Mouse (Mus musculus) lung, postnatal 10 days (tissue): Measurements from ENCODE around the gene AC109138.7.

Experiments
- DNase-seq: peaks from one replicate; pipeline ENCODE4 v3.0.0; 2021

The AC109138.7 gene

DNA sequence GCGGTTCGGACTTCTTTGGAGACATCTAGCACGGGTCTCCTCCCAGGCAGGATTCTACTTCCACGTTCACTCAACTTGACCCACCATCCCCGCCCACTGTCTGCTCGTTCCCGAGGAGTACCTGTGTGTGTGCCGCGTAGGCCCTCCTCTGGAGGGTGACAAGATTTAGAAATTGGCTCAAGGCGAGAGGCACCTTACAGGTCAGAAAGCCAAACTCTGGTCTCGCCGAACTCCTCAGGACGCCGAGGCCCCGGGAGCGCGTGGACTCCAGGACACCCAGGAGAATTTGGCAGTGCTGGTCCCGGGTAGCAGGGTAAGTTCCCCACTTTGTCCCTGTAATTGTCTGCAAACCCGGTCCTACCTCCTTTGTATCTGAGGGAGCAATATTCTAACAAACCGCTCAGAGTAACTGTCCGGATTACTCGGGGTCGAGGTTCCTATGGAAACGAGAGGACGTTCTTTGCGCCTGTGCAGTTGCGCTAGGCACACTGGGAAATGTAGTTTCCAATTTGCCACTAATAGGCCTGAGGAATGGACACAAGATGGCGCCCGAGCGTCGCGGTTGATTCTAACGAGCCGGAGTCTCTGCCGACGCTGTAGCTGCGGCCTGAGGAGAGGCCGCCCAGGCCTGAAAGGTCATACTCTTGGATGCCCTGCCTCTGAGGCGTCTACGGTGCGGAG, 43.2 kb downstream of the AC109138.7 start:
- DNase-seq, result peak; percentile 96

- no peak for DNase-seq
Observed at GRCm38 (mm10) chr19:4257897-4258252, 43.7 kb downstream of the AC109138.7 start.

DNA sequence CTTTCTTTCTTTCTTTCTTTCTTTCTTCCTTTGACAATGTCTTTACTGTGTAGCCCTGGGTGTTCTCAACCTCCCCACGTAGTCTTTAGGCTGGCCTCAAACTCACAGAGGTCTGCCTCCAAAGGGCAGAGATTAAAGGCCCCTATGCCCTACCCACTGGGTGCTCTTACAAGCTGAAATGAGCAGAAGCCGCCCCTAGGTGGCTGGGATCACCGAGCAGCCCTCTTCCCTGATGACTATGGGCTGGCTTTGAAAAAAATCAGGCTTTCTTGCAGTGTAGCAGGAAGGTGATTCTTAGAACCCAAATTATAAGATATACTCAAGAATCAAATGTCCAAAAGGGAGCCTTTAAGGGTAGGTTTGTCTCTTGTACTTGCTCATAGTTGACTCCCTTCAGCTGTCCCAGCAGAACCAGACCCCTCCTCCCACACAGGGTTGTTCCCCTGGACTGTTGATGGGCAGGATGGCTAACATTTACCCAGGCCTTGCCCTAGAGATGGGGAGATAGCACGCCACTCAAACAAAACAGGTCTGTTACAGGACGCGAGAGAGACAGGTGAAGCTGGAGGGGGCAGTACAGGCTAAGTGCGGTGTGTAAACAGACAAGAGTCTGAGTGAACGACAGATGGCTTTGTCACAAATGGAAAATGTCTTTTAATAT, 47.0 kb downstream of the AC109138.7 start:
- DNase-seq, result no peak

DNA sequence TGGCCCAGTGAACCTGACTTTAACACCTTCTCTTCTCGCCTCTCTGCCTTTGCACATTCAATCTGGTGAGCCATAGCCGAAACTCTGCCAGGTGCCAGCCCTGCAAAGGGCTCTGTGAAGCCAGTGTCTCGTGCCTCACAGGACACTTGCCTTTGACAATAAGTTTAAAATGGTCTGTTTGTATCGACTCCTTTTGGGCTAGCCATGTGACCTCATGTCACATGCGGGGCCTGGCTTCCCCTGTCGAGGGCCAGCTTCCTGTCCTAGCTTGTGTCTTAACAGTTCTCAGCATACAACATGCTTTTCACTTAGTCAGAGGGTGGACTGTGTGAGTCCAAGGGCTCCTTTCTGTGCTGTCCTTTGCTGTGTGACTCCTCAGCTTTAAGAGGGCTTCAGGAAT, 48.6 kb downstream of the AC109138.7 start:
- DNase-seq, result no peak

DNA sequence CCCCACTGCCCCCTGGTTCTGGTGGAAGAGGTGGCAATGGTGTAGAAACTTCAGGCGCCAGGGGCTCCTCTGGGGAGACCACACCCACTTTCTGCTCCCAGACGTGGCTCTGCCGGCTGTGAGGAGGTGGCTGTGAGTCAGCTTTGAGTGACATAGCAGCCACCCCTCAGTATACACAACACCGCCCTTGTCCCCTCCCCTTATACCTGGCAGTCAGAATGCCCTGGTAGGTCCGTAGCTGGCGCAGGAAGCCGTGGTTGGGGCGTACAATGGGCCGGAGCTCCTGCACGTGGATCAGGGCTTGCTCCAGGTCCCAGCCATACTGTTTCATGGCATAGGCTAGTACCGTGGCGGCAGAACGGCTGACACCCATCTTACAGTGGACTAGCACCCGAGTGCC, 49.5 kb downstream of the AC109138.7 start:
- no peak for DNase-seq

DNA sequence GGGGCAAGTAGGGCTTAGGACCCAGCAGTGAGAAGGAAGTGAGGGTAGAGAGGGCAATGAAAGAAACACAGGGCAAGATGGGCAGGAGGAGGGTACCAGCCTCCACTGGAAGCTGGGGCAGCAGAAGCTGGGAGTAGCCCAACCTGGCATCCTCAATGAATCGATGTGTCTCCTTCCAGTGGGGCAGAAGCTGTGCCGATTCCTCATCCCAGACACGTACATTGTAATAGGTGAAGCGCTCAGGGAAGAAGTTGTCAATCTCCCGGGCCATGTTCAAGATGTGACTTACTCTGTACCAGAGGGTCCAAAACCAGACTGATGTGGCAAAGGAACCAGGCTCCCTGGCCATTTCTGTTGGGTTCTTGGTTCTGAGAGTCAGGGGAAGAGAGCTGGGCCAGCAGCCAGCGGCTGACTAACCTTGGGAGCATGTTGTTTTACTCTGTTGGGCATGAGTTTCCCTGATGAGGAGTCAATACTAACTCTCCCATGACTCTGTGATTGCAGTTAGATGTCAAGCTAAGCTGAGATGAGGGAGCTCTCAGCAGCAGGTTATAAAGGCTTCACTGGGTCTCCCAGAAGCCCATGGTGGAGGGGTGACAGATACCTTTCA, 50.1 kb downstream of the AC109138.7 start:
- DNase-seq, result no peak

DNA sequence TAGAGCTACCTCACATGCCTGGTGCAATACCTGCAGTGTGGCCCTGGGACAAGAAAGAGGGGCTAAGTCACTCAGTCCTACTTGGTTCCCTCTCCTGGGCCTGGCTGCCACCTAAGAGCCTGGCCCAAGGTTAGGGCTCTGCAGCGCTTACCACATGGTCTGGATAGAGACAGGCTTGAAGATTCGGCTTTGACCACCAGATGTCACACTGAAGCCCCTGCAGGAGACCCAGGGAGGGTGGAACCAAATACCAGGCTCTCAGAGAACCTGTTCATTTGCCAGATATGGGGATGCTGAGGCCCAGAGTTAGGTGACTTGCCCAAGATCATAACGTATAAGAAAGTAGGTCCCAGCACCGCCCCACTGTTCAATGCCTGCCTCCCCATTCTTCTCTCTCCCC, 51.8 kb downstream of the AC109138.7 start:
- no peak for DNase-seq

DNA sequence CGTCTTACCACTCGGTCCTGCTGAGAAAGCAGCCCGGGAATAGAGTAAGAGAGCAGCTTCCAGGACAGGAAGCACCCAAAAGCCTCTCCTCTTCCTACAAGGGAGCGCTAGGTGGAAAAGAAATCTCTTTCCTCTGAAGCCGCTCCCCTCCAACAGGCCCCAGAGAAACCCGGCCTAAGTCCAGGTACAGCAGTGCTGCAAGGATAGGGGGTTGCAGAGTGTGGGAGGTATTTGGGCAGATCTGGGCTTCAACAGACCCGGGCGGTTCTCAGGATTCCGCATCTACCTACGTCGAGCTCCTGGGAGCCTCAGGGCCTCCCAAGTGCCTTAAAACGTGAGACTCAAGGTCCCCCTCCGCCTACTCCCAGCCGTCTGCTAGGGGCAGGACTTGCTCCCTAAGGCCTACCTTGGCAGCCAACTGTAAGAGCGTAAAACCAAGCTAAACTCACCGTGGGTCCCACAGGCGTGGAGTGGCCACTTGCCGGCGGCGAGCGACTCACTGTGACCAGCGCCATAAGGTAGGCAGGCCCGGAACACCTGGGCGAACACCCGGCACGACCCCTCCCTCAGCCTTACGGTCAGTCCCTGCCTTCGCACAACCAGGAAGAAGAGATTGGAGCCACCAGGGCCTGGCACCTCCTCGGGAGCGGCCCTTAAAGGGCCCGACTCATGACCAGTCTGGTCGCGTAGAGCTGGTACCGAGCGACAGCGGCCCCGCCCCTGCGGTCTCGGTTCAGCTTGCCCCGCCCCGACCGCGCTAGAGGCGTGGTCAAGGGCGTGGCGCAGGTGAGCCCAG, 54.6 kb downstream of the AC109138.7 start, which contains the start of gene Ssh3:
TSS of gene Ssh3 (minus strand) at position 615 of the 796 bp plus-strand sequence.
- peak; percentile 81 for DNase-seq

GRCm38 (mm10) chr19:4270187-4270586, 56.0 kb downstream of the AC109138.7 start:
- no peak for DNase-seq

- DNase-seq, result no peak
Observed at GRCm38 (mm10) chr19:4270972-4271371, 56.8 kb downstream of the AC109138.7 start.

DNA sequence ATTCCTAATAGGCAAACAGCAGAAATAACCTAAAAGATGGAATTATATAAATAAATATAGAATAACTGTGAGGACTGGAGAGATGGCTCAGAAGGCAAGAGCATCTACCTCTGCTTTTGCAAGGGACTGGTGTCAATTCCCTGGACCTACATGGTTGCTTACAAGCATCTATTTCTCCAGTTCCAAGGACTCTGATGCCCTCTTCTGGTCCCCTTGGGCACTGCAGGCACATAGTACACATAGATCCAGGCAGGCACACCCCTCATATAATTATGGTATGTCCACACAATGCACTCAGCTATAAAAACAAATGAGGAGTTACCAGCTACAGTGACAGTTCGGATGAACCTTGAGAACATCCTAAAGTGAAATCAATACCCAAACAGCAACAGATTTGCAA, 65.3 kb downstream of the AC109138.7 start:
- no peak for DNase-seq

GRCm38 (mm10) chr19:4280425-4280824, 66.3 kb downstream of the AC109138.7 start:
- no peak for DNase-seq
